Mouse (Mus musculus) left cerebral cortex, postnatal 10 days (tissue): Measurements from ENCODE around the gene Ankrd33b. TPM values are rescaled to one million over a fixed set of nuclear protein-coding genes. Genes with fewer than 3 reads are reported as not detected.

Experiments
- DNase-seq, 2 experiments: peaks; one replicate each; pipeline ENCODE4 v3.0.0; 2021 to 2022; ENCODE audit warnings: low spot score in 2 of 2, mixed read lengths in 1 of 2; ENCODE audit errors: extremely low spot score in 1 of 2
- intact Hi-C: fragments of 180-260 bp; cut with DNase I; formaldehyde crosslinking; loops from one replicate; pipeline ENCODE4 v1.15.1; 2025
- total RNA-seq, 2 experiments: library from RNA; stranded (reverse); gene quantifications; 2 replicates each; pipeline ENCODE4 v1.2.3; 2021

Ankrd33b gene
- total RNA-seq, 2 experiments from 2014 or later, result 6.4 to 8.7 TPM

- intact Hi-C loops, result no loop called here
- no peak for DNase-seq
Measured at GRCm38 (mm10) chr15:31379471-31379870, 11.9 kb upstream of the Ankrd33b start.

GRCm38 (mm10) chr15:31375212-31375611, 7.7 kb upstream of the Ankrd33b start:
- no peak for DNase-seq
- intact Hi-C loops, result no loop called here

DNA sequence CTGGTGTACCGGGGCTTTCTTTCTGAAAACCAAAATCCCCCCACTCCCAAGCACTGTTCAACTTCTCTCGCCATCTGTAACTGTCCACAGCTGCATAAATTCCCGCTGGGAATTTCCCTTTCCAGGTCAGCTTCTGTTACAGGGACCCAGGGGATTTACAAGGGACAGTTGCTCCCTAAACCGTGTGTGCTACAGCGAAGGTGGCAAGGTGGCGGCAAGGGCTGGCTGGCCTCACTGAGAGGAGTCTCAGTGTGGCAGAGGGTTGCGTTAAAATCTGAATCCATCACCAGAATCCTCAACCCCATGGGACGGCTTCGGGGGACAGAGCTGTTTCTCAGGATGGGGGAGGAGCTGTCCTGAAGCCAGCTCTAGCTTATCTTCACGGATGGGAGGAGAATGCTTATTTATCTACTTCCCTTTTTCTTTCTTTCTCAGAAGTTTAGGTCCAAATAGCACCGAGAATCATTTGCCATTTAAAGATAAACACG, 1.6 kb upstream of the Ankrd33b start:
- intact Hi-C loops, result no loop called here
- no peak for DNase-seq

- no peak for DNase-seq
- intact Hi-C loops, result no loop called here
Measured at GRCm38 (mm10) chr15:31368556-31368955, 1.0 kb upstream of the Ankrd33b start.

DNA sequence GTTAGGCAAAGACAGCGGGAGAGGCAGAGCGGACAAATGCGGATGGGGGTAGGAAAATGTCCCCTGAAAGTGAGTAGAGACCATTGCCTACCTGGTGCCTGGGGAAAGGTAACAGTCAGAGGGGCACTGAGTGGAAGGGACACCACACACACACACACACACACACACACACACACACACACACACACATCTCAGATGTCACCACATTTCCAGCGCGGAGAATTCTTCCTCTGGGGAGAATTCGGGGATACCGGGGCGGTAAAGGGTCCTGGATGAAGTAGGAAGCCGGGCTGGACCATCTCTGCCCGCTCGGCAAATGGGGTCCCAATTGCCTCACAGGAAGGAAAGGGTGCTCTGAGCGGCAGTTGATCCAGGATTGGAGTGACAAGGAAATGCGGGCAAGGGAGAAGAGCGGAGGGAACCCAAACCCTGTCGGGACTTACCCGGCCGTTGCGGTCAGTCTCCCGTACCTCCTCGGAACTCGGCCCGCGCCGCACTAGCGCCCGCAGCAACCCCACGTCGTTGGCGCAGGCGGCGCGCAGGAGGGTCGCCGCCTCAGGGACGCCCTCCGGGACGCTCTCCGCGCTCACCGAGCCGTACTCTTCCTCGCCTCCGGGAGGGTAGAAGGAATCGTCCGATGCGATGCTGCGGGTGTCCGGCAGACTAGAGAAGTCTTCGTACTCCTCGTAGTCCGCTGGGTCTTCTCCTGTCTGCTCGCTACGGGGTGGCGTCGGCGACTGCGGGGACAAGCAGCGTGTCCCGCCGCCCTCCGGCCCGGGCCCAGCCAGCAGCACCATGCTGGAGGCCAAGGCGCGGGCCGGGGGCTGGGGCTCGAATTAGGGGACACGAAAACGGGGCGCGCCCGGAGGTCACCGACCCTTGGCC, 688 bp downstream of the Ankrd33b start:
- intact Hi-C loops, result no loop called here
- DNase-seq, result no peak

GRCm38 (mm10) chr15:31365720-31366591, 1.6 kb downstream of the Ankrd33b start:
- intact Hi-C loops, result no loop called here

GRCm38 (mm10) chr15:31365041-31365719, 2.3 kb downstream of the Ankrd33b start:
- intact Hi-C loops, result no loop called here
- DNase-seq, result no peak

More at GRCm38 (mm10) chr15:31365720-31366591, 1.6 kb downstream of the Ankrd33b start:
- no peak for DNase-seq

GRCm38 (mm10) chr15:31364396-31364795, 3.1 kb downstream of the Ankrd33b start:
- intact Hi-C loops, result no loop called here
- no peak for DNase-seq

DNA sequence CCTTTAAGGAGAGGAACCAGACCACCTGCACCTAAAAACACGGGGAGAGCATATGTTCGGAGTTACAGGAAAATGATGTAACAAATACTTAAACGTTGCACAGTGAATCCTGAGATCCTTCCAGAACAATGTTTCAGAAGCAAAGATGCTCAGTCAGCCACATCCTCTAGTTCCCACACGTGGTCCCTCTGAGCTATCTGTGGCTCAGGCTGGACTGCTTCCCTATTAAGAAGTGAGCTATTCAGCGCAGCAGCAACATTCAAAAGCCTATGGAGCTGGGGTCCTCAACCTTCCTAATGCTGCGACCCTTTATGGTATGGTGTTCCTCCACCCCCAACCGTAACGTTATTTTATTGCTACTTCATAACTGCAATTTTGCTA, 3.6 kb downstream of the Ankrd33b start:
- no peak for DNase-seq
- intact Hi-C loops, result no loop called here

GRCm38 (mm10) chr15:31363241-31363980, 4.1 kb downstream of the Ankrd33b start:
- intact Hi-C loops, result no loop called here
- no peak for DNase-seq

- intact Hi-C loops, result no loop called here
- no peak for DNase-seq
Measured at GRCm38 (mm10) chr15:31361259-31361853, 6.2 kb downstream of the Ankrd33b start.

DNA sequence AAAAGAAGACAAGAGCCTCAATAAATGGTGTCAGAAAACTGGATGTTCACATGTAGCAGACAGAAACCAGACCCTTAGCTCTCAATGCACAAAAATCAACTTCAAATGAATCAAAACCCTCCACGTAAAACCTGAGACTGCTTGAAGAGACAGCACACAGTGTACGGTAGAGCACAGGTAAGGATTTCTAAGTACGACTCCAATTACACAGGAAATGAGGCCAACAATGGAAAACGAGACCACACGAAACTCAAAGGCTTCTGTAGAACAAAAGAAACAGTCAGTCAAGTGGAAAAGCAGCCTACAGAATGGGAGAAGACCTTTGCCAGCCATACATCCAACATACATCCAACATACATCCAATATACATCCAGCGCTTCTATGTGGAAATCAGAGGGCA, 6.9 kb downstream of the Ankrd33b start:
- no peak for DNase-seq
- intact Hi-C loops, result no loop called here

DNA sequence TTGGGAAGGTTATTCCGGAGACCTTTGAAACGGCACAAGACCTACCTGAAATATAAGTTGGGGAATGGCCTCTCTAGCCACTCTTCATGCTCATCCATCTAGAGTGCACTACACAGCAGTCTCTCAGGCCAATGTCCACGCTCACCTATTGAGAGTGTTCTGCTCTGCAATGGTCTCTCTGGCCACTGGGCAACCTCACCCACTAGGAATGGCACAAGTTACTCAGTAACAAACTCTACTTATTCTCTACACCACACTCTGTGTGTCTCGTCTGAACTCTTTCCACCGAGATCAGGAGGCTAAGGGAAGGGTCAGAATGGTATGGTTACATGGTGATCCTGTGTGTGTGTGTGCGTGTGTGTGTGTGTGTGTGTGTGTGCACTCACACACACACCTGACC, 7.7 kb downstream of the Ankrd33b start:
- no peak for DNase-seq
- intact Hi-C loops, result no loop called here

- no peak for DNase-seq
- intact Hi-C loops, result no loop called here
Measured at GRCm38 (mm10) chr15:31352494-31353279, 14.8 kb downstream of the Ankrd33b start.

DNA sequence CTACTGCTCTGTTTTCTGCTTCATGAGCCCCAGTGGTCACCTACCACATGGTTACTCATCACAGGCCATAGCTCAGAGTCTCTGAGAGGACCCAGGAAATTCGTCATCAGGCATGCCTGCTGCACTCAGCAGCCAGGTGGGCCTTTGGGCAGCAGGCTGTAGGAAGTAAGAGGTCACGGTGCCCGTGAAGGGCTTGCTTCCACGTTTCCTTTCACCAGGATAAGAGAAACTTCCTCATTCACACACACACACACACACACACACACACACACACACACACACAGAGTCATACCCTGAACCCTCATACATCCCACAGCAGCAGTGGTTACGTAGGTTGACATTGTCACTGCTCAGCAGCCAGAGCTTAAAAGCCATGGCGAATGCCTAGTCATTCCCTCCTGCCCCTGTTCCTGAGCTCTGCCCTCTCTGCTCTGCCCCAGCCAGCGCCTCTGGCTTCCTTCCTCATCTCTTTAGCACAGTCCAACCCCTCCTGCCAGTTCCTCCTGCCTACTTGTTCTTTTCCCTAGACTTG, 17.6 kb downstream of the Ankrd33b start:
- no peak for DNase-seq
- intact Hi-C loops, result no loop called here

- no peak for DNase-seq
- intact Hi-C loops, result no loop called here
Measured at GRCm38 (mm10) chr15:31349046-31349445, 18.5 kb downstream of the Ankrd33b start.

DNA sequence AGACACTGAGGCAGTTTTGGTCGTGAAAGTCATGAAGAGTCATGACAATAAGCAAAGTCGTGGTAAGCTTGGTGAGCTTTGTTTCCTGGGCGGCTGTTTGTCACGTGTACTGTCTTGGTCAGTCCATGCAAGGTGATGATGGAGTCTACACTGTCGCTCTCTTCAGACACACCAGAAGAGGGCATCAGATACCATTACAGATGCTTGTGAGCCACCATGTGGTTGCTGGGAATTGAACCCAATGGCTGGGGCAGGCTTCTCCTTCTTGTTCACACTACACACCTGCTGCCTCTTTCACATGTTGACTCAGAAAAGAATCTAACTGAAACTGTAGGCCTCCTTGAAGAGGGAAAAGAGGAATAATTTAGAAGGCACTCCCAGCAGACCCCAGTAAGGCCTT, 19.3 kb downstream of the Ankrd33b start:
- intact Hi-C loops, result no loop called here

More for the DNA sequence above, 19.3 kb downstream of the Ankrd33b start:
- no peak for DNase-seq
